Mouse (Mus musculus): Measurements from ENCODE around the gene Tubgcp6. TPM values are rescaled to one million over a fixed set of nuclear protein-coding genes. Genes with fewer than 3 reads are reported as not detected.

The Tubgcp6 gene
- polyA plus RNA-seq, 1 experiment from 2014 or later: 17.5 TPM

DNA sequence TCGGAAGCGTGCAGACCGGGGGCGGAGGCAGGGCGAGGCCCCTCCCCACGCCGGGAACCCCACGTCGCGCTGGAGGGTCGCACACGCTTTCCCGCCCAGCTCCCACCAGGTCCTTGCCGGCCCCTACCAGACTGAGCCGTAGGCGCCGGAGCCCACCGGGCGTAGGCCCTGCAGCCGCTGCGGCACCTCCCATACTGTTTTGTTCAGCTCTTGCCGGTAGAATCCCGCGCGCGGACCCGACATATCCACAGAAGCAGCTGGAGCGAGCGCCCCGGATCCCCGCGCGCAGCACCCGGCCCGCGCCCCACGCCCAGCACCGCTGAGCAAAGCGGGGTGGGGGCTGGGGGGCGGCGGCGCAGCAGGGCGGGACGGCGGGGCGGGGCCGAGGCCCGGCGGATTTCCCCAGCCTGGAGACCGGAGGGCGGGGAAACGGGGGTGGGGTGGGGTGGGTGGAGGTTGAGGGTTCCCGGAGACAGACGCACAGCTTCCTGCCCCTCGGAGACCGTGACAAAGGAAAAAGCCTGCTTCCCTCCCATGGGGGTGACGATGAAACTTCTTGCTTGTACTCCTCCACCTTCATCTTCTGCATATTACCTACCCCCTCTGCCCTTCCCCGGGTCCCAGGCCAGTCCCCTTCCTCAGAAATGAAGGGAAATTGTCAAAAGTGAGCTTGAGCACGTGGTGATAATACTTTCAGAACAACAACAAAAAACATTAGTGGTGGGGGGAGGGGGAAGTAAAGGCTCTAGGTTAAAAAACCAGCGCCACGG lies 26.5 kb upstream of the Tubgcp6 start, which contains the start of gene Mapk11:
Mapk11 (minus strand) TSS at position 358 of the 770 bp plus-strand sequence.
- peak; percentile 67 for ATAC-seq (replicated peaks)
- under 1% methylated on average over 61 of the region's 61 CpGs for WGBS
- peaks cover 45% of the 10 kb centered on the region for H3K4me1 ChIP-seq

DNA sequence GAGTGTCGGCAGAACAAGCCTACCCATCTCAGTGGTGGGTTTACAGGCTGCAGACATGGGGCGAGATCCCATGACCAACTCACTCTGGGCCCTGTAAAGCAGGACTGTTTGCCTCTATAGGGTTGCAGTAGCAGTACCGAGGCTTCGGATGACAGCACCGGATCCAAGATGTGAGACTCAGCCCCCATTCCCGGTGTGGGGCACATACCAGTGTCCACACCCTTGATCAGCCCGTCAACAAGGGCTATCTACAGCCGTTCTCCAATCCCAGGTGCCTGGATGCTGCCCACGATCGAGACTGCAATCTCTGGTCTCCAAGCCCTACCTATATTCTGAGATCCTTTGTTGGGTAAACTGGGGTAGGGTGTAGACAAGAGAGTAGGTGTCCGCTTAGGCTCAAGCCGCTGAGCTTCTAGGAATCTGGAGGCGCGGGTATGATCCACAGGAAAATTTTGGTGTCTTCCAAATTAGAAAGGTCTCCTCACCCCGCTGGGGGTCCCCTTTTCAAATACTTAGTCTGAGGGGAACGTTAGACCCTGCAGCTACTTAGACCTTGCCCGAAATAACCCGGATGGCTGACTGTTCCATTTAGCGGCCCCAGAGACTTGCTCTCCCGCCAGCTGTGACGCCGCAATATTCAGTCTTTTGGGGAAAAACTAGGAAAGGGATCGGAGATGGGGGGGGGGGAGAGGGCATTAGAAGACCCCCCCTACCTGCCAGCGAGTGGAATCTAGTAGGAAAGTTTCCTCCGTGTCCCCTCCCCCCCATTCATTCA lies 25.8 kb upstream of the Tubgcp6 start:
- no peaks in the 10 kb centered on the region for H3K27me3 ChIP-seq
- peak overlapping the region; percentile 88 for H3K27ac ChIP-seq (replicated peaks)
- H3K9ac ChIP-seq (replicated peaks): peak overlapping the region; percentile 80
- peak overlapping the region; percentile 84 for H3K4me2 ChIP-seq (replicated peaks)
- WGBS: 4% methylated on average over 25 of the region's 25 CpGs
- peak overlapping the region; percentile 78 for H3K4me3 ChIP-seq
- peak; percentile 11; the same call in 1 of the 2 replicates for ATAC-seq (replicated peaks)
- peaks cover 9% of the 10 kb centered on the region; the same call in 1 of the 2 replicates for H3K36me3 ChIP-seq
- H3K9me3 ChIP-seq: no peaks in the 10 kb centered on the region
- peaks cover 45% of the 10 kb centered on the region for H3K4me1 ChIP-seq

More for the DNA sequence above, 26.5 kb upstream of the Tubgcp6 start, which contains the start of gene Mapk11:
- H3K27ac ChIP-seq (replicated peaks): peak within 1 kb of the TSS; percentile 88
- peak within 1 kb of the TSS; percentile 78 for H3K4me3 ChIP-seq
- peaks cover 11% of the 10 kb centered on the region for H3K36me3 ChIP-seq
- no peaks in the 10 kb centered on the region for H3K9me3 ChIP-seq
- peak within 1 kb of the TSS; percentile 80 for H3K9ac ChIP-seq (replicated peaks)
- H3K27me3 ChIP-seq: no peaks in the 10 kb centered on the region
- peak within 1 kb of the TSS; percentile 84 for H3K4me2 ChIP-seq (replicated peaks)

DNA sequence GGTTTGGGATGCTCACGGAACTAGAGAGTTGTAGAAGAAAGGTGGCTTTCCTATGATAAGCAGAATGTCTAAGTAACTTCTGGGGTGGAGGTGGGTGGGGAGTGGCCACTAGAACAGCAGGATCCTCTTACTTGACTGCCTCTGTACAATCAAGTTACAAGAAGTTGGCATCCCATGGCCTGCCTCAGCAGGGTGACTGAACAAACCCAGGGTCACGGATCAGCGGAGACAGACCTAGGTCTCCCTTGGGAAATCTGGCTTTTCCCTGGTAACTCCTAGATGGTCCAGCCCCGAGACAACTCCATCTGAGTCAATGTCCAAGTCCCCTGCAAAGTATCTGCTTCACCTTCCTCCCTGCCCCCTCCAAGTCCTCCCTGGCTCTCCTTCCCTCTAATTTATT lies 25.0 kb upstream of the Tubgcp6 start:
- no peak for ATAC-seq (replicated peaks)
- WGBS: 47% methylated on average over 4 of the region's 4 CpGs
- Histone ChIP-seq H3K36me3 (peaks cover 6% of the 10 kb centered on the region; the same call in 1 of the 2 replicates), H3K4me1 (peaks cover 45% of the 10 kb centered on the region), H3K4me3 (peak overlapping the region; percentile 78), H3K27ac (replicated peaks) (no peak overlapping the region), H3K9ac (replicated peaks) (peak overlapping the region; percentile 80), H3K27me3 (no peaks in the 10 kb centered on the region), H3K4me2 (replicated peaks) (peak overlapping the region; percentile 84), H3K9me3 (no peaks in the 10 kb centered on the region)

DNA sequence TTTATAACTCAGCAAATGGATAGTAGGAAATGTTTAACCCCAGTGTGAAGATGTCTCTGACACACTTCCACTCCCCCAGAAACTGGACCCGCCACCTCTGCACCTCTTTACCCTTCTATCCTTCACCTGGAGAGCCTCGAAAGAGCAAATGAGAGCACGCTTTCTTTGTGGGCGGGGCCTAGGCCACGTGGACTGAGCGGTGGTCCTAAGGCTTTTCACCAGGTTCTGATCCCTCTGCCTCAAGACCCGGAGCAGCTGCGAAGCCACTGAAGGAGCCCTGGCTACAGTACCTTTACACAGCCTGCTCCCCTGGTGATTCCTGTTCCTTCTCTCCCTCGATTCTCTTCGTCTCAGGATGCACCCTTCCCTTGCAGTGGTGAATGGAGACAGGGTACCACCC lies 24.5 kb upstream of the Tubgcp6 start:
- Histone ChIP-seq H3K9ac (replicated peaks) (peak overlapping the region; percentile 56; the same call in 1 of the 2 replicates), H3K27me3 (no peaks in the 10 kb centered on the region), H3K4me3 (peak overlapping the region; percentile 78), H3K4me2 (replicated peaks) (peak overlapping the region; percentile 84), H3K9me3 (no peaks in the 10 kb centered on the region), H3K27ac (replicated peaks) (no peak overlapping the region; the same call in 1 of the 2 replicates), H3K4me1 (peaks cover 44% of the 10 kb centered on the region), H3K36me3 (peaks cover 6% of the 10 kb centered on the region; the same call in 1 of the 2 replicates)
- 17% methylated on average over 10 of the region's 10 CpGs for WGBS
- no peak for ATAC-seq (replicated peaks)

DNA sequence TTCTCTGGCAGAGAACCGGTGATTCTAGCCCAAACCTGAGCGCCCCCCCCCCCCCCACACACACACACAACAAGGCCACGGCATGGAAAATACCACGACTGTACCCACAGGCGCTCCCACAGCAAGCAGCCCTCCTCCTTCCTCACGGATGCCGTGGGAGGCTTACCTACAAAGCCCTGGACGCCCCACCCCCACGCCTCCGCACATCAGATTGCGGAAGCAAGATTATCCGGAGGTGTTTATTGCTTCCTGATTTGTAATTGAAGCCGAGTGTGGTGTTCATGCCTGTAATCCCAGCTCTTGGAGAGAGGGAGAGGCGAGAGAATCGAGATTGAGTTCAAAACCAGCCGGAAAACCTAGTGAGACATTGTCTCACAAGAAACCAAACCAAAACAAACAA lies 24.1 kb upstream of the Tubgcp6 start:
- H3K4me3 ChIP-seq: peak overlapping the region; percentile 78
- H3K27me3 ChIP-seq: no peaks in the 10 kb centered on the region
- peak overlapping the region; percentile 75 for H3K27ac ChIP-seq (replicated peaks)
- H3K9ac ChIP-seq (replicated peaks): peak overlapping the region; percentile 56
- peak overlapping the region; percentile 84 for H3K4me2 ChIP-seq (replicated peaks)
- H3K36me3 ChIP-seq: peaks cover 6% of the 10 kb centered on the region; the same call in 1 of the 2 replicates
- no peak for ATAC-seq (replicated peaks)
- peaks cover 40% of the 10 kb centered on the region for H3K4me1 ChIP-seq
- H3K9me3 ChIP-seq: no peaks in the 10 kb centered on the region
- WGBS: 7% methylated on average over 16 of the region's 16 CpGs

DNA sequence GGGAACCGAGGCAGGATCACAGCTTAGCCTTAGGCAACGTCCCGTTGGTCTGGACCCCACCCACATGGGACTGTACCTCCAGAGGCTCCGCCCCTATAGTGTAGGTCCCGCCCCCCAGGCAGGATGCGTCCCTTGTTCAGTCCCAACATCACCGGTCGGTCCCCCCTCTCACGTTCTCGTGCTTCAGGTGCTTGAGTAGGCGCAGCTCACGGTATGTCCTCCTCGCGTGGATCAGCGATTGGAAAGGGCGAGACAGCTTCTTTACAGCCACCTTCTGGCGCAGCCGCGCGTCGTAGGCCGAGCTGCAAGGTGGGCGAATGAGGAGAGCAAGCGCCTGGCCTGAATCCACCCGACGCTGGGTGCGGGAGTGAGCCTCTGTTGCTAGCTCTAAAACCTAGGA lies 23.6 kb upstream of the Tubgcp6 start:
- peaks cover 6% of the 10 kb centered on the region; the same call in 1 of the 2 replicates for H3K36me3 ChIP-seq
- peak overlapping the region; percentile 78 for H3K4me3 ChIP-seq
- H3K27ac ChIP-seq (replicated peaks): peak overlapping the region; percentile 75
- ATAC-seq (replicated peaks): peak; percentile 46
- no peaks in the 10 kb centered on the region for H3K27me3 ChIP-seq
- no peaks in the 10 kb centered on the region for H3K9me3 ChIP-seq
- H3K4me1 ChIP-seq: peaks cover 39% of the 10 kb centered on the region
- WGBS: 2% methylated on average over 27 of the region's 27 CpGs
- peak overlapping the region; percentile 56 for H3K9ac ChIP-seq (replicated peaks)
- peak overlapping the region; percentile 84 for H3K4me2 ChIP-seq (replicated peaks)

DNA sequence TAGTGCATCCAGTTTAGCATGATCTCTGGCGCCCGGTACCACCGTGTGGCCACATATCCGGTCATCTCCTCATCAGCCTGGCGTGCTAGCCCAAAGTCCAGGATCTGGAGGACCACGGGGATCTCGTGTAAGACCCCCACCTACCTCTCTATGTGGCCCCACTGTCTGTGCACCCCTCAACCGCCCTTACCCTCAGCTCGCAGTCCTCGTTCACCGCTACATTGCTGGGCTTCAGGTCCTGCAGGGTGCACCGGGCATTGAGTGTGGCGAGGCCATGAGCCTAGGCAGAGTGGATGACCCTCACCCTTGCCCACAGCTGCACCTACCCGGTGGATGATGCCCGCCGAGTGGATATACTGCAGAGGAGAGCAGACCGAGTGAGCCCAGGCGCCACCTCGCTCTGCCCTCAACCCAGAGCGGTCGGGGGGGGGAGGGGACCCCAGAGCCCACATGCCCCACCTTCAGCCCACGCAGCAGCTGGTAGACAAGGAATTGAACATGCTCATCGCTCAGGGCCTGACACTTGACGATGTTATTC lies 23.0 kb upstream of the Tubgcp6 start:
- WGBS: 82% methylated on average over 24 of the region's 24 CpGs
- Histone ChIP-seq H3K27ac (replicated peaks) (no peak overlapping the region), H3K36me3 (peaks cover 6% of the 10 kb centered on the region; the same call in 1 of the 2 replicates), H3K9ac (replicated peaks) (no peak overlapping the region), H3K9me3 (no peaks in the 10 kb centered on the region), H3K4me1 (peaks cover 42% of the 10 kb centered on the region), H3K27me3 (no peaks in the 10 kb centered on the region), H3K4me3 (peak overlapping the region; percentile 78), H3K4me2 (replicated peaks) (peak overlapping the region; percentile 84)
- ATAC-seq (replicated peaks): 0 out of 2 replicates have a peak, but pooled peaks have one; percentile 7

DNA sequence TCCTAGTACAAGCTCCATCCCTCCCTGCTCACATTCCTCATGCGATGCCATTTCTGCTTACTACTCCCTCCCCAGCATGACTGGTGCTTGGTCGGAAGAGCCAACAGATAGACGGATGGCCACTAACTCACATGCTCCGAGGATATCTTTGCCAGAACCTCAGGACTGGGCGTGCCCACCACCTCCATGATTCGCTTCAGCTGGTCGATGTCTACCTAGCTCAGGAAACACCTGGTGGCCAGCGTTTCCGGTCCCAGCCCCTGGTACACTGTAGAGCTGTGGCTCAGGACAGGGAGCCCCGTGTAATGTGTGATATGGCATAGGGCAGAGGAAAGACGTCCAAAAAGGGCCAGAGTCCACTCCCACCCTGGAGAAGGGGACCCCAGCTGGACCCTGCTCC lies 22.1 kb upstream of the Tubgcp6 start:
- H3K27ac ChIP-seq (replicated peaks): no peak overlapping the region
- peaks cover 6% of the 10 kb centered on the region; the same call in 1 of the 2 replicates for H3K36me3 ChIP-seq
- no peak overlapping the region for H3K4me2 ChIP-seq (replicated peaks)
- no peak for ATAC-seq (replicated peaks)
- H3K27me3 ChIP-seq: peaks cover 1% of the 10 kb centered on the region; the same call in 1 of the 2 replicates
- no peaks in the 10 kb centered on the region for H3K9me3 ChIP-seq
- no peak overlapping the region for H3K4me3 ChIP-seq
- H3K9ac ChIP-seq (replicated peaks): no peak overlapping the region
- WGBS: 92% methylated on average over 11 of the region's 11 CpGs
- peaks cover 47% of the 10 kb centered on the region for H3K4me1 ChIP-seq

DNA sequence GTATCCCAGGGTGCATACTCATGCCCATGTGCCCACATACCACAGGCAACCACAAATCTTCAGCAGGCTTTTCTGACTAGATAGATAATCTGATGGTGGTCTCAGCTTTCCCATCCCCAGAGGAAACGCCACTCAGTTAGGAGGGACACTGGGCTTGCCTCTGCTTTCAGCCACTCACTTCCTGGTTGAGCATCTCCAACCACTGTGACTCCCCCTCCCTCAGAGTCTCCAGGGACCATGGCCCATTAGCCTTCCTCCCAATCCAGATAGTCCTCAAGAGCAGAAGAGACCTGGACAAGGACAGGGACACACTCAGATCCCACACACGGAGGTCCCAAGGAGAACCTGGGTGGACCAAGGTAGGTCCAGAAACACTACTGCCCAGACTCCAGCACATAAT lies 20.2 kb upstream of the Tubgcp6 start:
- H3K9me3 ChIP-seq: no peaks in the 10 kb centered on the region
- no peak overlapping the region for H3K4me3 ChIP-seq
- H3K27ac ChIP-seq (replicated peaks): no peak overlapping the region
- H3K4me2 ChIP-seq (replicated peaks): no peak overlapping the region
- no peak for ATAC-seq (replicated peaks)
- peaks cover 9% of the 10 kb centered on the region; the same call in 1 of the 2 replicates for H3K27me3 ChIP-seq
- H3K4me1 ChIP-seq: peaks cover 42% of the 10 kb centered on the region
- WGBS: 93% methylated on average over 2 of the region's 2 CpGs
- peaks cover 6% of the 10 kb centered on the region; the same call in 1 of the 2 replicates for H3K36me3 ChIP-seq
- H3K9ac ChIP-seq (replicated peaks): no peak overlapping the region

DNA sequence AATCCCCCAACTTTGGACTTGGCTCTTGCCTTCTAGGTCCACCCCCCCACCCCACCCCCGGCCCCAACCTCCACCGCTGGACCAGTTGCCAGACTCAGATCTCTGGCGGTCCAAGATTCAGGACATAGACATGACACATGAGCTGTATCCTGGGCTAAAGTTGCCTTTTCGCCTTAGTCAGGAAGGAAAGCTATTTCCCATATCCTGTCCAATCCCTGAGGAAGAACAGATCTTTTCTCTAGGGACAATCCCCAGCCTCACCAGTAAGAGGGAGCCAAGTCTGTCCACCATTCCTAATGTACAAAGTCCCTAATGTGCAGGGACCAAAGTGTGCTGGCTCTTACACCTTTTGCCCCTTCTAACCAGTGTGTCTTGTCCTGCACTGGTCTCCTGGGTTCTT lies 19.0 kb upstream of the Tubgcp6 start:
- 72% methylated on average over 4 of the region's 4 CpGs for WGBS
- Histone ChIP-seq H3K27me3 (peaks cover 9% of the 10 kb centered on the region; the same call in 1 of the 2 replicates), H3K4me1 (peaks cover 30% of the 10 kb centered on the region), H3K36me3 (peaks cover 6% of the 10 kb centered on the region; the same call in 1 of the 2 replicates), H3K27ac (replicated peaks) (no peak overlapping the region), H3K9ac (replicated peaks) (no peak overlapping the region), H3K4me3 (no peak overlapping the region), H3K4me2 (replicated peaks) (no peak overlapping the region), H3K9me3 (no peaks in the 10 kb centered on the region)
- no peak for ATAC-seq (replicated peaks)

DNA sequence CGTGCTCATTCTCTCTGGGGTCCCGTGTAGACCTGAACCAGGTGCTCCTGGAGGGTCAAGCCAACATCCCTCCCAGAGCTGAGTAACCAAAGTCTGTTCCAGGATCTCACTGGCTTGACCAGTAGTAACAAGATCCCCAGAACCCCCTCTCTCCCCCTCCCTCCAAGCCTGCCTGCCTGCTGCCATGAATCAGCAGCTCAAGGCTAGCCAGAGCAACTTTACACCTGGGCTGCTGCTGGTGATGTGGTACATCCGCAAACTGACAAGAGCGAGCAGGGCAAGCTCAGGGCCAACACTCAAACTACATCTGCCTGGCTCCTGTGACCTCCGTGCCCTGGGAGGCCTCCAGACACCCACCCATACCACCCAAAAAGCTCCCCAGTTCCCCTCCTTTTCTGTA lies 18.5 kb upstream of the Tubgcp6 start:
- Histone ChIP-seq H3K4me1 (peaks cover 25% of the 10 kb centered on the region), H3K4me2 (replicated peaks) (0 out of 2 replicates have a peak overlapping the region, but pooled peaks have one; percentile 88), H3K27ac (replicated peaks) (no peak overlapping the region), H3K9me3 (no peaks in the 10 kb centered on the region), H3K36me3 (peaks cover 6% of the 10 kb centered on the region; the same call in 1 of the 2 replicates), H3K9ac (replicated peaks) (no peak overlapping the region), H3K27me3 (peaks cover 9% of the 10 kb centered on the region; the same call in 1 of the 2 replicates), H3K4me3 (no peak overlapping the region)
- 27% methylated on average over 5 of the region's 5 CpGs for WGBS
- no peak for ATAC-seq (replicated peaks)
